Mouse (Mus musculus) kidney, adult 8-10 months (tissue): Measurements from ENCODE around the gene Arhgap22.
A peak's percentile ranks its signal among the peaks of the same experiment; 100 is the strongest.

Source experiments
- DNase-seq, 2 experiments: peaks; one replicate each; pipeline ENCODE4 v3.0.0; 2022

Arhgap22 gene

DNA sequence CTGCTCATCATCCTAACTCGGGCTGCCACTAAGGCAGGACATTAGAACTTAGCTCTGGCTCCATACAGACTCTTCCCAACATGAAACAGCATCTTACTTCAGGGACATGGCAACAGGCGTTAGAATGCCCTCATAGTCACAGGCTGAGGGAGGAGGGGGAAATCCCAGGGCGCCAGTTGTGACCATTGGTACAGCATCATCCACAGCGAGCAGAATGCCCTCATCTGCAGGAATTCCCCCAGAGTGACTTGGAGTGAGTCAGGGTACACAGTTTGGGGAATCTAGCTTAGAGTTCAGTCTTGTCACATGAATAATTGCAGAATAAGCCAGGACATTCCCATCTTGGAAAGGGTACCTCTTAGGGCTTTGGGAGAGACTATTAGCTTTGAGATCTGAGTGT lies 74.1 kb downstream of the Arhgap22 start:
- no peak for DNase-seq

DNA sequence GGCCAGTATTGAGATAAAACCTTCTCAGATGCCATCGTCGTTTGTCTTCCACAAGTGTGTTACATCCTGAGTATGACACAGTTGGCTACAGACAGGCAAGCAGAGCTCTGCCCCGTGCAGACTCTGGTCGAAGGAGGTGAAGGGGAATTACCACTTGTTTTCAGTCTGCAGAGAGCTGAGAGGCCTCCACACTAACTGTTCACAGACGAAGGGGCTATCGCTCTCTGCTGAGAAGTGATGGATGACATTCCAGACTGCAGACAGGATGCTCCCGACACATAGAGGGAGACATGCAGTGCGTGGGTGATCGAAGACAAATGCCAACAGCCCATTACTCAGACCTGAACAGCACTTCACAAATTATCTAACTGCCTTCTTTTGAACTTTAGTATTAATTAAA lies 76.2 kb downstream of the Arhgap22 start:
- no peak for DNase-seq

DNA sequence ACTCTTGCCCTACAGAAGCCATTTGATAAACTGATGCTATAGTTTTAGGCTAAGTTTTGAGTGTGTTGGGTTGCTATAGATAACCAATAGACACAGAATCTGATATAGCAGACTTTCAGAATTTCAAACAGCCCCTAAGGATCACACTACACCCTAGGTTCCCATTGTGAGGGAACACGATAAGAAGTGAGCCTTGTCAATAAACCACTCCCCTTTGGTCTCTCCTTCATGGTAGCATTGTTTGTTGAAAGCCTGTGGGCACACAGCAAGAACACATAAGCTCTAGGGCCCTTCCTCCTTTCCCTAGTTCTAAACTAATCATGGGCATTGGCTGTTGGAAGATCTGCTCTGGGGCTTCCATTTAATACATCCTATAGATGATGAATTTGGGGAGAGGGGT lies 80.7 kb downstream of the Arhgap22 start:
- no peak for DNase-seq

DNA sequence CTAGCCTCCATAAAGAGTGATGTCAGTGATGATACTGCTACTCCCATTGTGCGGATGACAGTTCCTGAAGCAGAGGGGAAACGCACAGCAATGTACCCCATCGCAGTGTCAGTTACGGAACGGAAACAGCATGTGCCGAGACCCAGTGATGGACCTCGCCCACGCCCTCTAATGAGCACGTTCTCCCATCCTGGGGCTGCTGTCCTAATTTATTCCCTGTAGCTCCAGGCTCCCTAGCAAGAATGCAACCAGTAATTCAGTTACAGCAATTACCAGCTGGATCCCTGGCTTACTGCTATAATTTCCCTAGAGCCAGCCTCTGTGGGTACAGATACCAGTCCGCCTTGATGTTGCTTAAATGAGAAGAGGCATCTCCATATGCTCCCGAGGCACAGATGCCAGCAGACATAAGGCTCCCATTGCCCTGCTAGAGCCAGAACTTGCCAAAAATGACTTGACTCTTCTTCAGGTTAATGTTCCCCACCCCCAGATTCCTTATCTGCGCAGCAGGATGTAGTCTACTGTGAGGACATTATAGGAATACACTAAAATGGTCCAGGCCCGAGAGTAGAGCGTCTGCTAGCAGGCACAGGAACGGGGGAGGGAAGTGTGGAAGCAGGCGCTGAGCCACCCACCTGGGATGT lies 83.0 kb downstream of the Arhgap22 start:
- DNase-seq, result no peak

DNA sequence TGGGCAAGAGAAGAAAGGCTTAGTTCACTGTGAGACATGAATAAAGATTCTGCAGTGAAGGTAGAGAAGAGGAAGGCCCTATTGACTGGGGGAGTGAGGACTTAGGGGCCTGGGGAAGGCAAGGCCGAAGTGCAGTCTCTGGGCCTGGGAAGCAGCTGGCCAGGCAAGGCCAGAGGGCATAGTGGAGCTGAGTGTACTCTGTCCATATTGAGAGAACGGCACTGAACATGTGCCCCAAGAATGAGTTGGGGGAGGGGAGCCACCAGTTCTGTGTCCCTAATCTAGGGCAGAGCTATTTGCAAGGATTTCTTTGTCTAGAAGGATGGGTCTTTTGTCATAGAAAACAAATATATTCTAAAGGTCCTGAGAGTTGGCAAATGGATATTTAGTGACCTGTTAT lies 86.8 kb downstream of the Arhgap22 start:
- DNase-seq, result no peak

DNA sequence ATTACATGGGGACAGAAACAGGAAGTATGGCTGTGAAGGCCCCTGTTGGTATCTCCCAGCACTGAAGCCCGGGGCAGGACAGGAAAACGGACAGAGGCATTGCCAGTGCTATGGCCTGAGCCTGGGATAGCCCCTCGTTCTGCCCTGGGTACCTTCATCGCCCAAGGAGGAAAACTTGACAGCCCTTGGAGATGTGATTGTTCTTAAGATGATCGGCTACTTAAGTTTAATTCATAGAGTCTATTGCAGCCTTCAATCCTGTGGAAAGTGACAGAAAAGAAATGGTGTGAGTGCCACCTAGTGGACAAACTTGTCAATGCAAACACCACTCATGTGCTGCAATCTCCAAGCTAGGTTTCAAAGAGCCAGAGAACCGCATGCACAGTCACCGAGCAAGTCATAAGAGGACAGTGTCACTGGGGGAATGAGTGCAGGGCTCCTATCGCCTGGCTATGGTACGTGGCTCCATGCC lies 89.6 kb downstream of the Arhgap22 start:
- peak; percentile 49 to 81 for DNase-seq

DNA sequence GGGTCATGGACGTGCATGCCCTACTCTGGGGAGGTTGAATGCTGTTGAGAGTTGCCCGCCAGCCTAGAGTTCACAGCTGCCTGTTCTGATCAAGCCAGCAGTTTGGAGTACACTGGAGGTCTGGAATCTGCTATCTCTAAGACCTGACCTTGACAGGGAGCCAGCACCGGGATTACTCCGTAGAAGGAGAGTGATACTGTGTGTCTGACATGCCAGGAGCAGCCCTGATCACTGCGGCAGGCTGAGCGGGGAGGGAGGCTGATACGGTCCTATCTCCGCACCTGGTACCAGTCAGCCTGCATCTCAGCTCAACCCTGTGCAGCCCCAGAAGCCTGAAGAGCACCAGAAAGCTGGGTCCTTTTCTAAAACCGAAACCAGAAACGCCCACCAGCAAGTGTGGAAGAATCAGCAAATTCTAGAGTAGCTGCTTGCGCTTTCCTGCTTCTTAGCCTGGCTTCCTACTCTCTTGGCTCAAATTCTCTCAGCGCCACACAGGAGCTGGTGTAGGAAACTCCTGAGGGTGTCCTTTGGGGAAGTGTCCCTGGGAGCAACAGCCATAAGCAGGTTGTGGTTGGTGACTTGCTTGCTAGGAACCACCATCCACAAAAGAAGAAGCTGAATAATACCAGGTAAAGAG lies 91.9 kb downstream of the Arhgap22 start:
- DNase-seq, result no peak

DNA sequence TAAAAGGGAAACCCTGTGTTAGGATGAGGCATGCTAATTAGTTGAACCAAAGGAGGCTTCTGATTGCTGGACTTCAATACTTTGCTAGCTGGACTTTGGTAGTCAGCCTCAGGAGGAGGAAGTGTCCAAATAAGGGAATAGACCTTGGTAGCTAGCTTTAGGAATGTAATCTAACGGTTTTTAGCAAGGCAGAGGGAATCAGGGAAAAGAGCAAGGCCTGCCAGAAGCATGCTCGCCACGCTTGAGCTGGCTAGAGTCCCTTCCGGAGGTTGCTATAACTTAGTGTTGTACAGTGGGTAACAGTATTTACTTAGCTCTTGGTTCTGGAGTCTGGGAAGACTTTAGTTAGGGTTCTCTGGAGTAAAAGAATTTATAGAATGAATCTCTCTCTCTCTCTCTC lies 96.9 kb downstream of the Arhgap22 start:
- peak; percentile 28 to 50 for DNase-seq

DNA sequence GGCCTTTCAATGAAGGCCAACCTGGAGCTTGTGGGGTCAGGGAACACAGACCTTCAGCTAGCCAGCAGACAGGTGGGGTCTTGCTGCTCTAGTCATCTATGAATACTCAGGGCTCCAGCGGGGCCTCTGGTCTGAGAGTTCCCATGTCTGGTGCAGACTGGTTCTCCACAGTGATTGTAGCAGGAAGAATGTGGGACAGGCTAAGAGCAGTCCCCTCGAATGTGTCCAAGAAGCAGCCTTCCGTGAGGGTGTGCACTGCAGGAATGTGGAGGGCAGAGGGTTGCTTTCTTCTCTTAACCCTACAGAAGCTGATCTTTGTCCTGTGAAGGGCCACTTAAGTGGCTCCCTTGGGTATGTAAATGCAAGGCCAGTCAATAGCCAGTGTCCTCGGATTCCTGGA lies 98.5 kb downstream of the Arhgap22 start:
- DNase-seq, result no peak

DNA sequence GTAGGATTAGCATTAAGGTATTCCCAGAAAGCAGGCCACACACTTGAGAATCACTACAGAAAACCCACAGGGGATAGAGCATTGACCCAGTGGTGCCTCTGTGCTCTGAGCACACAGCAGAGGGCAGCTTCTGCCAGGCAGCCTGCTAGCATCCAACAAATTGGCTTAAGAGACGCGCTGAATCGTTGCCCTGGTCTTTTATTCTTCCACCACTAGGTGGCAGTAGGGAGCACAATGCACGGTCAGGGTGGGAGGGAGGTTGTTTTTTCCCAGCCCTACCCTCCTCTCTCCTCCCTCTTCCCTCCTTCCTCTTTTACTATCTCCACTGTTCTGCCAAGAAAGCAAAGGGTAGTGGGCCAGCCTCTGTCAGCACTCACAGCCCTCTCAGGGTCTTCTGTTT lies 99.8 kb downstream of the Arhgap22 start:
- DNase-seq, result peak; percentile 56 to 62

DNA sequence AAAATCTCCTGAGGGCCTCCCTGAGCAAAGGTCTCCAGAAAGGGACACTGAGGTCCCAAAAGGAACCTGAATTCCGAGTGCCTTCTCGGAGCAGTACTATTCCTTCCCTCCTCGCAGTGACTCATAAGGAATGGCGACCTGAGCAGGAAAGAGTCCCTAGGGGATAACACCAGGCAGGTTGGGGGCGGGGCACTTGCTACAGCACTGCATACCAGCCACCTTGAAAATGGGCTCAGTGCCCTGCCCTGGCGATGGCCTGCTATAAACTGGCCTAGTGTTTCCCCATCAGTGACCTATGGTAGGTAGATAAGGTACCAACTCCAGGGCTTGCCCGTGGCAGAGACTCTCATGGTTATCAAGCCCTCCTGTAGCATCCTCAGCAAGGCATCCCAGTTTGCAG lies 100.3 kb downstream of the Arhgap22 start:
- DNase-seq, result peak in 1 of 2 experiments; percentile 23

DNA sequence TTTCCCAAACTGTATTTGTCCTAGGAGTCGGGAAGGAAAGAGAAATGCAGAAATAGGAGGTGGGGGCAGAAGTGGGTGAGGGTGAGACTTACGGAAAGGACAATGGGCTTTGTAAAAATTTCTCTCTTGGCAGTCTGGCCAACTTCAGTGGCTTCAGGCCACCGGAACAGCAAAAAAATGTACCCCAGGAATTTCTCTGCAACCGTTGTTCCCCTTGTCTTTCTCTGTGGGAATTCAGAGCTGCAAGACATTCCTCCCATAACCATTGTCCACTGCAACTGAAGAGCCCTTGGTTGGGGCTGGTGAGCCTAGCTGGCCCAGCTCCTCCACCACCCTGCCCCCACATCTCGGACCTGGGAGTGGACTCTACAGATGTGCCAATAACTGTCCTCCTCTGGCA lies 101.3 kb downstream of the Arhgap22 start:
- DNase-seq, result no peak

DNA sequence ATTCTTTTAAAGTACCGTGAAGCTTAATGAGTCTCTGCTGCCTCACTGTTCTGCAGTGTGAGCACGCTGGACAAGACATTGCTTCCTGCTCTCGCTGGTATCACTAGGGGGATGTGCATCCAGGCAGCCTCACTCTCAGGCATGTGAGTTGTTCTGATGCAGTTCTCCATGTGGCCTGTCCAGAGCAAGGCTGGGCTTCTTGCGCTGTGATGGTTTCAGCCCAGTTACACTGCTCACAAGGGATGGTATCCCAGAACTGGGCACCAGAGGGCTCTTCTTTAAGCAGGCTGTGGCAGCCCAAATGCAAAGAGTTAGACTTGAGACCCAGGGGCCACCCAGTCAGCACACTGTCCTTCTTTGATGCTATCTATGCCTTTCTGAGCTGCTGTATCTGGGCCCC lies 101.9 kb downstream of the Arhgap22 start:
- DNase-seq, result no peak

DNA sequence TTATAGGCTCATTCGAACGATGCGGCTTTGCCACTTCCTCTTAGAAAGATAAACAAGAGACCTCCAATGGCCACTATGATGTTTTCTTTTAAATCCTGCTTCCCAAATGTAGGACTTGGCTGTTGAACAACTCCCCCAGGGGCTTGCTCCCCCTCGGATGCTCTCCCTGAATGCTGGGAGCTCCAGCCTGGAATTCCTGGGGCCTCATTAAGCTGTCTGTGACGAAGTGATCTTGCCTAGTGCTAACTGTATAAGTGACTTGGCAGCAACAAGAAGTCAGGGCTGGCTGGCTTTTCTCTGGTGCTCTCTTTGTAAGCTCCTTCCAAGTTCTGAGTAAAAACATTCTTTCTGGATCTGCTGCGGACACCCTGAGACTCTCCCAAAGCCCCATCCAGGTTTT lies 104.1 kb downstream of the Arhgap22 start:
- DNase-seq, result no peak

DNA sequence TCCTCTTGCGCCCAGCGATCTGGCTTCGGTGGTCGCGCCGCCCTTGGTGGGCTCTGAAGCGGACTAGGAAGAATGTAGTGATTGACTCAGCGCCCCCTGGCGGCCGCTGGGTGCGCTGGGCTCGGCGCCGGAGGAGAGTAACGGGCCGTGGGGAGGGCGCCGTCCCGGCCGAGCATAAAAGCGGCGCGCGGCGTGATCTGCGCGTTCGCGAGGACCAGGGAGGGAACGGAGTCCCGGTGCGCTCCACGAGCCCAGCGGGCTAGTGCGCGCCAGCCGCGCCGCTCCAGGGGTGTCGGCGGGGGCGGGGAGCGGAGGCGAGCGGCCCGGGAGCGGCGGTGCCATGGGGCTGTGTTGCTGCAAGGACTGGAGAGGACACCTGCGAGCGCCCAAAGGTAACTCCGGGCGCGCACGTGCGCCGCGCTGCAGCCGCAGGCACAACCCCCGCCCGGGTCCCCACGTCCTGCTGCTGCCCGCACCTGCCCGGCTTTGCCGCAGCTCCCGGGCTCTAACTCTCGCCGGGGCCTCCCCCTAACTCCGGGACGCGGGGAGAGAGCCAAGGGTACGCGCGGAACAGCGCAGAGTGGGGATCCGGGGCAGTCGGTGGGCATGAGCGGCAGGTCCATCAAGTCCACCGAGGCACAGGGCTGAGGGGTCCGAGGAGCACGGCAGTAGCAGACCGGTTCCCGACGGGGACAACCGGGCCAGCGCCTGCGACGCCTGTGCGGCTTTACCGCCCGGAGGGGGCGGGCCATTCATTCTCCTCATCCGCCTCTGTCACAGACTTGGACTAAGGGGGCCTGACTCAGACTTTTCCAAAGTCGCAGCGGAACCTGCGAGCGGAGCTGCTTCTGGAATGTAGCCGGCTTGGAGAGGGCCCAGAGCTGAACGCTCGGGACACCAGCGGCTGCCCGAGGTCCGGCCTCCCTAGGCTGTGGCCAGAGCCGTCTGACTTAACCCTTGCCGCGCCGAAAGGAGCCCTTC lies 106.0 kb downstream of the Arhgap22 start:
- DNase-seq, result peak; percentile 66 to 81

DNA sequence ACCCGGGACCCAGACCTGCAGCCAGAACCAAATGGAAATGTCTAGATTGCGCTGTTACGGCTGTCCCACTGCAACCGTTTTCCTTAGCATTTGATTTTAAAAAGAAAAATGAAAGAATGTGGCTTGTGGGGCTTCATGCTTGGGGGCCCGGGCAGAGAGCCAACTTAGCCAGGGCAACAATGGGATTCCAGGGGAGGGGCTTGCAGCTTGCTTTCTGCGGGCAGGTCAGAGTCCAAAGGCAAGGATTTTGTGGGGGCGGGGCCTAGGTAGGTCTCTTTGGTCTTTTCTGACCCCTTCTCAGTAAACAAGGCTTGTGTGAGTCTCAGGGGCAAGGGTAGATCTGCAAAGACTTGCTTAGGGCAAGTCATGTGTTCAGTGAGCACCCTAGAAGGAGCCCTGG lies 107.0 kb downstream of the Arhgap22 start:
- DNase-seq, result peak; percentile 90

DNA sequence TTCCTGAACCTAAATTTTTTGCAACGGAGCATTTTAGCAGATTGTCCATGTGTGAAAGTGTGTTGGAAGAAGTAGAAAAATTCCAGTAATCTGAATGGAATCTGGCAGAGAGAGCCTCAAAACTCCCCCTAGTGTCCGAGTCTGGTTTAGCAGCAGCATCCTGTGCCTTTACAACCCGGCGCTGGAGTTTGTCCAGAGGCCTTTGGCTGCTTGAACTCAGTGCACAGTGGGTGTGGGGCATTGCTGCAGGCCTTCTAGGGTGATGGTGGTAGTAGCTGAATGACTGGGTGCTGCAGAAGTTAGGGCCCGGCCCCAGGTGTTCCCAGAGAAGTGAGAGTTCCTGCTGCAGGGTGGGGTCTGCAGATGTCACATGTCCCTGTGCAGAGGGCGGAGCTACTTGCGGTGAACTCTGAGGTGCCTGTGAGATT lies 108.8 kb downstream of the Arhgap22 start:
- DNase-seq, result peak; percentile 75 to 91

DNA sequence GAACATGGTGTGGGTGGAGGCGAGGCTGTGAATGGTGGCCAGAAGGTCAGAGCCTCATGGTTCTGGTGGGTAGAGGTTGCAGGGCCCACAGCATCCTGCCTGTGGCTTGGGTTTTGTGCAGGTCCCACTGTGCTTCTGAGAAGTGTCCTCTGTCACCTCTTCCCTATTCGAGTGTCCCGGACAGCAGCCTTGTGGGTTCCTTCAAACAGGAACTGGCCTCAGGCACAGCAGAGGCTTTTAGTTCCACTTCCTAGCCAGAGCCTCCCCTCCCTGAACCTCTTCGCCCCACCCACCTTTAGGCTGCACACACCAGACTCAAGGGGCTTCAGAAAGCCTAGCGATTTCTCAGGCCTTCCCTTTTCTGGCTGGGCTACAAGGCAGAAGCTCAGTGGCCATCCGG lies 110.7 kb downstream of the Arhgap22 start:
- DNase-seq, result no peak

DNA sequence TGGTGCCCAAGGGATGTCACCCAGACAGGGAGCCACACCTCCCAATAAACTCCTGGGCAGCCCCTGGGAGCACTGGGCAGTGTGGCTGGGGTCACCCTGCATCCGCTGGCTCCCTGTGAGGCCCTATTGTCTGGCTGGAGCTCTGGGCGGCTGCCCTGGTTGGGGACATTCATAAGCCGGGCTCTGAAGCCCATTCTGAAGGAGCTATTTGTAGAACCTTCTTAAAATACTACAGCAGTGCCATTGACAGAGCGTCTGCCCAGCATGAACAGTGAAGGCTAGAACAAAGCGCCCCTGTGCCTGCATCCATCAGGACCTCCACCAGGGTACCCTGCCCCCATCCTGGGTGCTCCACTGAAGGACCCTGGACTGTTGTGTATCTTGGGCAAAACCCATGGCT lies 114.5 kb downstream of the Arhgap22 start:
- DNase-seq, result no peak

DNA sequence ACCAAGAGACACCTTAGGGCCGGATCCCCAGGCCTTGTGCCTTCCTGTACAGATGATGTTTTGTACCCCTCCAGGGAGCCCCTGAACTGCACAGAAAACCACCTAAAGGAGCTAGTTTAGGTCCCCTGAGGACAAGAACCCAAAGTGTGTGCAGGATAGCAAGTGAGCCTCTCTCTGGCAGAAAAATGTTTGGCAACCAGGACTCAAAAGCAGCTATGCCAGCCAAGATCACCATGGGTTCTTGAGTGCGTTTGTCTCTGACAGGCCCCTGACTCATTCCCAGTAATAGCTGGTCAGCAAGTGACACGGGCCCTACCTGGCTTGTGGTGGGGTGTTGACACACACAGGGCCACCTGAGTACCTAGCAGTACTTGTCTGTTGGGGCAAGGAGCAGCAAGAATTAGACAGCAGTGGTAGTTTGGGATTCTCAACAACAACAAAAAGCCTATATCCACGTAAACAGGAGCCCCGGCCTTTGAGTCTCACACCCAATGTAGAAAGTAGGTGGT lies 115.5 kb downstream of the Arhgap22 start:
- DNase-seq, result no peak

DNA sequence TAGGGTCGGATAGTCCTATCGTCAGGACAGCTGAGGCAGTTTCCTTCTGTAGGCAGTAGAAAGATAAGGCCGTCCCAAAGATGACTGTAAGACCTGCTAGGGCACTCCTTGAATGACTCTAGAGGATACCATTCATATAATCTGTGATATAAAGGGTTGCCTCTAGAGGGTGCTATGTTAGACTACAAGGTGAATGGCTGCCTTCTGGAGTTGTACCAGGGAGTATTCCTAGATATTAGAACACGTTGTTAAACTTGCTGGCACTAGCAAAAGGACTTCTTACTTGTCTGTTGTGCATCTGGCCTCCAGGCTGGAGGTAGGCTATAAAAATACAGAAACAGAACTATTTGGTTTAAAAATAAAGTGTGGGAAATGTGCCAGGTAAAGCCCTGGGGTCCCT lies 117.2 kb downstream of the Arhgap22 start:
- no peak for DNase-seq

DNA sequence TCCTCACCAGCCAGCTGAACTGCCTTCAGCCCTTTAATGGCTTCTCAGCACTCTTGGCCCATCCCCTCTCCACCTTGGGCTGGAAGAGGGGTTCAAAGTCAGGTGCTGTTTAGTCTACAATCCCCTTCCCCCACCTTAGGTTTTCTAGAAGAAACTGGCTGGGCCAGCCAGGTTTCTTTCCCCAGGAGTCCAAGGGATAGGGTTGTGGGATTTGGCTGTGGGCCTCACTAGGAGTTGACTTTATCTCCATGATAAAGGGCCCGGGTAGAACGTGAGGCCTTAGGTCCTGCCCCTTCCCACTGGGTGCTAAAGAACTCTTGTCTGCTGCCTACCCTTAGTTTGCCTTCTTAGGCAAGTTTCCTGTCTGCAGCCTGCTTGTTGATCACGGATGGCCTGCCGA lies 117.8 kb downstream of the Arhgap22 start:
- DNase-seq, result no peak

DNA sequence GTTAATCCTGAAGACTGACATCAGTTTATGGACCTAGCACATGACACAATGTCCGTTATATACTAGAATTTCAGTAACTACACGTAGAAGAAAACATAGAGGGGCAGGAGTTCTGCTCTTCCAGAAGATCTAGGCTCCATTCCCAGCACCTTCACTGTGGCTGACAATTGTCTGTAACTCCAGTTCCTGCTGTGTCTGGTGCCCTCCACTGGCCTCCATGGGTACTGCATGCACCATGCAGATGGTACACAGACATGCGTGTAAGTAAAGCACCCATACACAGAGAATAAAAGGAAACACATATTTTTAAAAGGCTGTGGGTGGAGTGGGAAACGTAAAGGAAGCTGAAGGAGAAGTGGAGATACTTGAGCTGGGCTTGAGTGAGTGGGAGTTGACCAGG lies 120.0 kb downstream of the Arhgap22 start:
- DNase-seq, result no peak
